ENCODE assay signal across 28 mouse cellular contexts in the genomic region with DNA sequence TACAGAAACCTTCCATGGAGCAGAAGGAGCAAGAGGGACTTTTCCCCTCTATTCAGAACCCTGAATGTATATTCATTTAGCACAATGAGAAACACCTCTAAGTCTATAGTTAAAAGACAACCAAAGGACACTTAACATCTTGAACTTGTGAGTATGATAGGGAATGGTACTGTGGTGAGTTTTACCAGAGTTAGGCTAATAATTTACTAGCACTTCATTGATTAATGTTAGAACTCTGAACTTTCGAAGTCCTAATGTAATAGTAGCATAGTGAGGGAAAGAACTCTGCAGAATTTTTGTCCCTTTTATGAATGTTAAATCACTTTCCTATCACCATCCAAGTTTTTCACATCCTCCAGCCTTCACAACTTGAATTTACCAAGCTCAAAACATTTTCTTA. TPM values are rescaled to one million over a fixed set of nuclear protein-coding genes. Genes with fewer than 3 reads are reported as not detected.
DNase-seq lines count a peak whose midpoint lies in the region; ATAC-seq and TF ChIP-seq lines count a peak whose summit lies in the region.
"Had no signal": no experiment of that assay in that cellular context is flagged by ENCODE, and none has a peak within 500 bp of the region (broad histone marks: within the 10 kb centered on the region; RNA-seq: fewer than 3 reads in every experiment).

No protein-coding gene starts in this region.

- no peak for ATAC-seq in liver, embryonic 15.5 days (ENCODE audit: insufficient read depth)
- no peak for ATAC-seq in liver, embryonic 11.5 days (replicated peaks; ENCODE audit: low FRiP score)
- ATAC-seq in liver, postnatal 0 days: 0 out of 2 replicates have a peak, but pooled peaks have one; percentile 40
- ATAC-seq: CD4-positive, CD25-positive, alpha-beta regulatory T cell, adult 4 months; forebrain, embryonic 14.5 days; forebrain, postnatal 0 days had no signal

- TF ChIP-seq POLR2A in lung, adult 2 months (IDR thresholded peaks at IDR 0.05; ENCODE audit: borderline replicate concordance, extremely low read depth, low read depth, low read length): no peak

- H3K36me3 ChIP-seq in liver, embryonic 15.5 days (replicated peaks): no peaks in the 10 kb centered on the region
- no peaks in the 10 kb centered on the region for H3K36me3 ChIP-seq in liver, embryonic 11.5 days (ENCODE audit: control insufficient read depth, insufficient read depth, low read length)
- no peaks in the 10 kb centered on the region for H3K36me3 ChIP-seq in liver, postnatal 0 days (replicated peaks; ENCODE audit: insufficient read depth, low read length)
- H3K36me3 ChIP-seq: embryonic facial prominence, embryonic 12.5 days; embryonic facial prominence, embryonic 15.5 days; heart, embryonic 12.5 days; heart, embryonic 15.5 days; hindbrain, embryonic 10.5 days; hindbrain, embryonic 13.5 days had no signal

- H3K9ac ChIP-seq in liver, embryonic 15.5 days: no peak overlapping the region
- H3K9ac ChIP-seq in liver, embryonic 11.5 days (ENCODE audit: low read depth, low read length): no peak overlapping the region
- H3K9ac ChIP-seq in liver, postnatal 0 days (replicated peaks): no peak overlapping the region
- H3K9ac ChIP-seq: embryonic facial prominence, embryonic 12.5 days; embryonic facial prominence, embryonic 15.5 days; forebrain, postnatal 0 days; heart, embryonic 12.5 days; heart, embryonic 15.5 days; hindbrain, embryonic 13.5 days had no signal

- no peaks in the 10 kb centered on the region for H3K27me3 ChIP-seq in liver, embryonic 15.5 days
- no peaks in the 10 kb centered on the region for H3K27me3 ChIP-seq in liver, embryonic 11.5 days (replicated peaks; ENCODE audit: control insufficient read depth, insufficient read depth, low read length)
- no peaks in the 10 kb centered on the region for H3K27me3 ChIP-seq in liver, postnatal 0 days (ENCODE audit: insufficient read depth, low read length)
- H3K27me3 ChIP-seq: embryonic facial prominence, embryonic 12.5 days; embryonic facial prominence, embryonic 15.5 days; heart, embryonic 12.5 days; heart, embryonic 15.5 days; hindbrain, embryonic 13.5 days had no signal

- no peak for TF ChIP-seq CTCF in liver, postnatal 0 days (IDR thresholded peaks at IDR 0.05; ENCODE audit: low read depth)
- TF ChIP-seq CTCF in lung, adult 2 months (IDR thresholded peaks at IDR 0.05; ENCODE audit: insufficient read depth, low read length): no peak

- no peak overlapping the region for H3K4me2 ChIP-seq in liver, embryonic 15.5 days
- H3K4me2 ChIP-seq in liver, embryonic 11.5 days: no peak overlapping the region
- H3K4me2 ChIP-seq in liver, postnatal 0 days (ENCODE audit: low read depth, low read length): no peak overlapping the region
- H3K4me2 ChIP-seq: embryonic facial prominence, embryonic 12.5 days; embryonic facial prominence, embryonic 15.5 days; heart, embryonic 12.5 days; heart, embryonic 15.5 days; hindbrain, embryonic 13.5 days had no signal

- no peak overlapping the region for H3K4me3 ChIP-seq in liver, embryonic 15.5 days (replicated peaks)
- H3K4me3 ChIP-seq in liver, embryonic 11.5 days (ENCODE audit: low read depth, low read length): no peak overlapping the region
- no peak overlapping the region for H3K4me3 ChIP-seq in liver, postnatal 0 days (ENCODE audit: low read depth, low read length)
- no peak overlapping the region for H3K4me3 ChIP-seq in lung, adult 2 months (replicated peaks; ENCODE audit: extremely low read depth, low read depth, low read length)
- H3K4me3 ChIP-seq: embryonic facial prominence, embryonic 12.5 days; embryonic facial prominence, embryonic 15.5 days; heart, embryonic 12.5 days; heart, embryonic 15.5 days; hindbrain, embryonic 10.5 days; hindbrain, embryonic 13.5 days had no signal

- TF ChIP-seq EP300 in liver, postnatal 0 days (IDR thresholded peaks at IDR 0.05; ENCODE audit: low read depth): no peak

- whole genome bisulfite sequencing in liver, embryonic 15.5 days (ENCODE audit: insufficient replicate concordance): 51% methylated on average over 1 of the region's 1 CpGs
- 57% methylated on average over 1 of the region's 1 CpGs for WGBS in liver, embryonic 11.5 days
- WGBS in liver, postnatal 0 days (ENCODE audit: insufficient replicate concordance): 41% methylated on average over 1 of the region's 1 CpGs
- 78% methylated on average over 1 of the region's 1 CpGs for WGBS in lung, adult 2 months

- no peaks in the 10 kb centered on the region for H3K9me3 ChIP-seq in liver, embryonic 15.5 days (replicated peaks)
- no peaks in the 10 kb centered on the region for H3K9me3 ChIP-seq in liver, embryonic 11.5 days (ENCODE audit: control insufficient read depth, low read length)
- no peaks in the 10 kb centered on the region for H3K9me3 ChIP-seq in liver, postnatal 0 days (ENCODE audit: low read length)
- H3K9me3 ChIP-seq: embryonic facial prominence, embryonic 12.5 days; embryonic facial prominence, embryonic 15.5 days; heart, embryonic 12.5 days; heart, embryonic 15.5 days; hindbrain, embryonic 10.5 days; hindbrain, embryonic 13.5 days had no signal

- peak; percentile 38 for DNase-seq in kidney, adult 9 months
- DNase-seq in kidney, adult 11 months: no peak
- no peak for DNase-seq in liver, embryonic 11.5 days (ENCODE audit: low spot score)
- no peak for DNase-seq in liver, postnatal 0 days
- no peak for DNase-seq in lung, adult 2 months
- DNase-seq: adrenal gland, adult 2 months; adrenal gland, postnatal 14 days; cerebellum, adult 11 months; cerebellum, adult 2 months; cerebellum, adult 9-11 months; cerebellum, postnatal 25 days; forebrain, postnatal 0 days; gastrocnemius, postnatal 25 days; heart, adult 18-20 months; heart, postnatal 10 days; heart, postnatal 36 days had no signal

- H3K27ac ChIP-seq in liver, embryonic 15.5 days (replicated peaks): 0 out of 2 replicates have a peak overlapping the region, but pooled peaks have one; percentile 25
- H3K27ac ChIP-seq in liver, embryonic 11.5 days (ENCODE audit: low read depth, low read length): no peak overlapping the region
- H3K27ac ChIP-seq in liver, postnatal 0 days (ENCODE audit: low read depth): no peak overlapping the region
- H3K27ac ChIP-seq: embryonic facial prominence, embryonic 12.5 days; embryonic facial prominence, embryonic 15.5 days; heart, embryonic 15.5 days; hindbrain, embryonic 10.5 days; hindbrain, embryonic 13.5 days had no signal

- no peaks in the 10 kb centered on the region for H3K4me1 ChIP-seq in liver, embryonic 15.5 days (replicated peaks)
- H3K4me1 ChIP-seq in liver, embryonic 11.5 days (replicated peaks; ENCODE audit: control insufficient read depth, insufficient read depth, low read length): no peaks in the 10 kb centered on the region
- no peaks in the 10 kb centered on the region for H3K4me1 ChIP-seq in liver, postnatal 0 days (ENCODE audit: insufficient read depth)
- no peaks in the 10 kb centered on the region for H3K4me1 ChIP-seq in lung, adult 2 months (ENCODE audit: control insufficient read depth, insufficient read depth, low read length)
- H3K4me1 ChIP-seq: embryonic facial prominence, embryonic 12.5 days; embryonic facial prominence, embryonic 15.5 days; heart, embryonic 12.5 days; heart, embryonic 15.5 days; hindbrain, embryonic 10.5 days; hindbrain, embryonic 13.5 days had no signal

RNA-seq across cellular contexts. Expression of a gene that starts 22.0 kb away (rescaled TPM):
- polyA plus RNA-seq in liver, embryonic 15.5 days (2015; fragmentation: Nextera tagmentation; extraction: Ambion mirVana): 0.07 TPM in 1 of 2 replicates, not detected in the other
- polyA plus RNA-seq in liver, embryonic 11.5 days (2014; fragmentation: Nextera tagmentation; extraction: Ambion mirVana): not detected in 2 replicates
- 3.4 and 5.8 TPM in 2 replicates for polyA plus RNA-seq in liver, postnatal 0 days (2015; fragmentation: Nextera tagmentation; extraction: Ambion mirVana)
- polyA plus RNA-seq in lung, adult 2 months (2012; rRNA removed): 120 and 161 TPM in 2 replicates
- polyA plus RNA-seq: C2C12; CD4-positive, CD25-positive, alpha-beta regulatory T cell, adult 4 months; cerebellum, adult 2 months; embryonic facial prominence, embryonic 12.5 days; embryonic facial prominence, embryonic 15.5 days; forebrain, embryonic 11.5 days; forebrain, embryonic 14.5 days; forebrain, postnatal 0 days; frontal cortex, adult 2 months; heart, embryonic 12.5 days; heart, embryonic 15.5 days; hindbrain, embryonic 10.5 days; hindbrain, embryonic 13.5 days had no signal

Comparison
In these comparisons a context has a peak if more than half of its experiments do, and no peak if none do; other contexts are left out.
1. RNA of a gene that starts 22.0 kb away (polyA plus RNA-seq): 120 to 161 TPM in lung, adult 2 months; 3.4 to 5.8 TPM in liver, postnatal 0 days, 0.07 TPM in liver, embryonic 15.5 days and not detected in liver, embryonic 11.5 days; every median in the first group is over 10 times any median in the second.